Mouse (Mus musculus) kidney, adult 18-20 months (tissue): ENCODE results near the gene Gmpr2.

Experiments
- DNase-seq: peaks from one replicate; pipeline ENCODE4 v3.0.0; 2021

Gene Gmpr2

GRCm38 (mm10) chr14:55671833-55672740 is at the start of gene Gmpr2, which contains the start of gene Nedd8:
TSS of gene Gmpr2 (plus strand) at chr14:55671941.
TSS of gene Nedd8 (minus strand) at chr14:55672124.
- DNase-seq, result peak; percentile 95

GRCm38 (mm10) chr14:55628077-55628827 is 43.5 kb upstream of the Gmpr2 start:
- no peak for DNase-seq

GRCm38 (mm10) chr14:55629312-55629711 is 42.4 kb upstream of the Gmpr2 start:
- DNase-seq, result peak; percentile 71

- DNase-seq, result no peak
Observed at GRCm38 (mm10) chr14:55634874-55635522, 36.7 kb upstream of the Gmpr2 start.

- DNase-seq, result peak; percentile 87
Observed at GRCm38 (mm10) chr14:55635523-55636007, 36.2 kb upstream of the Gmpr2 start, which contains the start of gene Ipo4. TSS of gene Ipo4 (minus strand) at chr14:55635957.

GRCm38 (mm10) chr14:55637795-55638194 is 33.9 kb upstream of the Gmpr2 start, which contains the start of gene Gm49378:
TSS of gene Gm49378 (minus strand) at chr14:55637895.
- DNase-seq, result no peak

GRCm38 (mm10) chr14:55640816-55641215 is 30.9 kb upstream of the Gmpr2 start:
- no peak for DNase-seq

- no peak for DNase-seq
Observed at GRCm38 (mm10) chr14:55641291-55641690, 30.4 kb upstream of the Gmpr2 start.

GRCm38 (mm10) chr14:55642679-55643059 is 29.1 kb upstream of the Gmpr2 start:
- DNase-seq, result no peak

GRCm38 (mm10) chr14:55643060-55643907 is 28.5 kb upstream of the Gmpr2 start, which contains the start of gene Tm9sf1:
TSS of gene Tm9sf1 (minus strand) at chr14:55643806.
- peak; percentile 95 for DNase-seq

- DNase-seq, result peak; percentile 12
Observed at GRCm38 (mm10) chr14:55644261-55644888, 27.4 kb upstream of the Gmpr2 start.

- no peak for DNase-seq
Observed at GRCm38 (mm10) chr14:55649884-55650283, 21.9 kb upstream of the Gmpr2 start, which contains the start of gene Tssk4. TSS of gene Tssk4 (plus strand) at chr14:55650184.

GRCm38 (mm10) chr14:55651528-55651927 is 20.2 kb upstream of the Gmpr2 start:
- no peak for DNase-seq

- no peak for DNase-seq
Observed at GRCm38 (mm10) chr14:55656935-55657334, 14.8 kb upstream of the Gmpr2 start.

- DNase-seq, result peak; percentile 51
Observed at GRCm38 (mm10) chr14:55658011-55658410, 13.7 kb upstream of the Gmpr2 start.

- peak; percentile 80 for DNase-seq
Observed at GRCm38 (mm10) chr14:55659960-55660573, 11.7 kb upstream of the Gmpr2 start, which contains the start of gene Mdp1. TSS of gene Mdp1 (minus strand) at chr14:55660508.

GRCm38 (mm10) chr14:55660636-55661035 is 11.1 kb upstream of the Gmpr2 start:
- DNase-seq, result no peak

GRCm38 (mm10) chr14:55671486-55671832 is 282 bp upstream of the Gmpr2 start:
- no peak for DNase-seq

GRCm38 (mm10) chr14:55672741-55673060 is 960 bp downstream of the Gmpr2 start:
- DNase-seq, result no peak

- no peak for DNase-seq
Observed at GRCm38 (mm10) chr14:55677615-55678014, 5.9 kb downstream of the Gmpr2 start.
